Mouse (Mus musculus) forebrain, embryonic 11.5 days (tissue): ENCODE measurements around the gene Cdr2. TPM values are rescaled to one million over a fixed set of nuclear protein-coding genes. Genes with fewer than 3 reads are reported as not detected.
"Not testable (repeated sequence)": the region's sequence is repeated elsewhere in the genome, so short reads cannot be mapped to it uniquely, and the experiment has no call there.

Experiments used
- ATAC-seq: fragments of 200-750 bp; cut with Nextera tagmentation; replicated peaks from 2 replicates; pipeline ENCODE4 v1.8.0; 2017; ENCODE audit warnings: moderate TSS enrichment; ENCODE audit not compliant: low FRiP score
- DNase-seq: peaks from one replicate; pipeline ENCODE4 v3.0.0-alpha.2; 2017; ENCODE audit warnings: low spot score
- H3K27ac ChIP-seq: fragments of 300-500 bp; sonication (generic); 2 replicates; pipeline ENCODE4 v1.5.1; 2014; ENCODE audit warnings: low read depth, low read length
- H3K27me3 ChIP-seq: fragments of 300-500 bp; sonication (generic); 2 replicates; pipeline ENCODE4 v1.6.1; 2014; ENCODE audit warnings: mild to moderate bottlenecking, low read length, mixed read lengths; ENCODE audit not compliant: control insufficient read depth, insufficient read depth
- H3K36me3 ChIP-seq: fragments of 300-500 bp; sonication (generic); 2 replicates; pipeline ENCODE4 v1.6.1; 2014; ENCODE audit warnings: mild to moderate bottlenecking, low read length, moderate library complexity, mixed read lengths; ENCODE audit not compliant: control insufficient read depth, insufficient read depth
- H3K4me1 ChIP-seq: fragments of 300-500 bp; sonication (generic); replicated peaks from 2 replicates; pipeline ENCODE4 v1.6.1; 2014; ENCODE audit warnings: low read length, mixed read lengths; ENCODE audit not compliant: control insufficient read depth, insufficient read depth
- H3K4me2 ChIP-seq: fragments of 300-500 bp; sonication (generic); 2 replicates; pipeline ENCODE4 v1.6.1; 2014; ENCODE audit warnings: low read depth, mild to moderate bottlenecking, low read length, moderate library complexity, mixed read lengths; ENCODE audit not compliant: severe bottlenecking
- H3K4me3 ChIP-seq: fragments of 300-500 bp; sonication (generic); 2 replicates; pipeline ENCODE4 v1.5.1; 2014; ENCODE audit warnings: low read depth, low read length
- H3K9ac ChIP-seq: fragments of 300-500 bp; sonication (generic); 2 replicates; pipeline ENCODE4 v1.6.1; 2014; ENCODE audit warnings: low read length
- H3K9me3 ChIP-seq: fragments of 300-500 bp; sonication (generic); 2 replicates; pipeline ENCODE4 v1.6.1; 2016; ENCODE audit warnings: low read length, mixed read lengths; ENCODE audit not compliant: control insufficient read depth
- WGBS: fragments of 180-500 bp; shearing (Covaris S2); extraction: QIAGEN DNeasy Blood & Tissue Kit; methylation state at CpG from one replicate; pipeline ENCODE4 v1.1.7; 2014; 5-methylcytosine and 5-hydroxymethylcytosine counted together
- polyA plus RNA-seq: library from polyadenylated mRNA; unstranded; fragments of >200 nt; fragmentation: Nextera tagmentation; extraction: Ambion mirVana; gene quantifications from 2 replicates; pipeline ENCODE4 v1.2.1, GENCODE M21; 2014

Cdr2 gene
- 15.6 and 16.3 TPM in 2 replicates for polyA plus RNA-seq

GRCm38 (mm10) chr7:120982200-120982841 is at the start of gene Cdr2, which contains the start of gene Mfsd13b:
TSS of gene Cdr2 (minus strand) at chr7:120982312.
TSS of gene Mfsd13b (plus strand) at chr7:120982509.
- DNase-seq (peak; percentile 93), ATAC-seq (peak; percentile 98)
- Histone ChIP-seq H3K4me3 (peak within 1 kb of the TSS; percentile 84), H3K4me1 (0 out of 2 replicates have a peak, but pooled peaks cover 3% of the 10 kb centered on the region), H3K4me2 (peak within 1 kb of the TSS; percentile 88), H3K36me3 (no peaks in the 10 kb centered on the region), H3K9ac (peak within 1 kb of the TSS; percentile 86), H3K27ac (peak within 1 kb of the TSS; percentile 71), H3K9me3 (no peaks in the 10 kb centered on the region), H3K27me3 (no peaks in the 10 kb centered on the region)
- under 1% methylated on average over 46 of the region's 46 CpGs for WGBS

- not testable (repeated sequence) for DNase-seq, H3K9ac ChIP-seq, H3K4me1 ChIP-seq, H3K4me2 ChIP-seq, H3K36me3 ChIP-seq, H3K4me3 ChIP-seq, H3K27me3 ChIP-seq, H3K27ac ChIP-seq, H3K9me3 ChIP-seq, ATAC-seq
Measured at GRCm38 (mm10) chr7:121029947-121030346, 47.8 kb upstream of the Cdr2 start.

DNA sequence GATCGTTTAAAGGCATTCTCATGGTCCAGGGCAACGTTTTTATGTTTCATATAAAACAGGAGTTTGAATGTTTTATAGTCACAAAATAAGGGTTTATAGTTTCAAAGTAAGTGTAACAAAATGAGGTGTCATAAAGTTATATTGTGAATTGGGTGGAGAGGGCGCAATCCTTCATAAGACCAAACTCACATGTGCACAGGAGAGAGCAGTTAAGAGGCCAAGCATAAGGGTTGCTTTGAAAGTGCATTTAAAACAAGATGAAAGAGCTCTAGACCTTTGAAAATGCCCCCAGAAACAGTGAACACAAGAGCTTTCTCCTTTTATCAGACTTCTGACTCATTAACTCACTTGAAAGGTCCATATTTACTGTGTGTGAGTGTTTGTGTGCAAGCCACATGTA is 44.2 kb upstream of the Cdr2 start:
- Histone ChIP-seq H3K4me1 (no peaks in the 10 kb centered on the region), H3K9me3 (no peaks in the 10 kb centered on the region), H3K4me3 (no peak overlapping the region), H3K9ac (no peak overlapping the region), H3K36me3 (no peaks in the 10 kb centered on the region), H3K4me2 (no peak overlapping the region), H3K27ac (no peak overlapping the region), H3K27me3 (no peaks in the 10 kb centered on the region)
- DNase-seq: no peak
- ATAC-seq: no peak
- 66% methylated on average over 3 of the region's 3 CpGs for WGBS

GRCm38 (mm10) chr7:121025221-121026008 is 43.3 kb upstream of the Cdr2 start:
- ATAC-seq: no peak

GRCm38 (mm10) chr7:121020277-121020676 is 38.2 kb upstream of the Cdr2 start:
- WGBS: 40% methylated on average over 8 of the region's 8 CpGs
- ATAC-seq: no peak
- Histone ChIP-seq H3K36me3 (no peaks in the 10 kb centered on the region), H3K9me3 (no peaks in the 10 kb centered on the region), H3K4me3 (no peak overlapping the region), H3K27me3 (no peaks in the 10 kb centered on the region), H3K4me2 (no peak overlapping the region), H3K4me1 (no peaks in the 10 kb centered on the region), H3K9ac (no peak overlapping the region), H3K27ac (no peak overlapping the region)
- no peak for DNase-seq

More at GRCm38 (mm10) chr7:121025221-121026008, 43.3 kb upstream of the Cdr2 start:
- H3K27me3 ChIP-seq: no peaks in the 10 kb centered on the region
- no peak overlapping the region for H3K27ac ChIP-seq
- no peaks in the 10 kb centered on the region for H3K36me3 ChIP-seq
- 86% methylated on average over 6 of the region's 6 CpGs for WGBS
- H3K4me1 ChIP-seq: no peaks in the 10 kb centered on the region
- H3K9ac ChIP-seq: no peak overlapping the region
- H3K4me3 ChIP-seq: no peak overlapping the region
- no peak overlapping the region for H3K4me2 ChIP-seq
- no peak for DNase-seq
- no peaks in the 10 kb centered on the region for H3K9me3 ChIP-seq

- Histone ChIP-seq H3K4me2 (no peak overlapping the region), H3K9ac (no peak overlapping the region), H3K4me1 (no peaks in the 10 kb centered on the region), H3K36me3 (no peaks in the 10 kb centered on the region), H3K27ac (no peak overlapping the region), H3K9me3 (no peaks in the 10 kb centered on the region), H3K27me3 (no peaks in the 10 kb centered on the region), H3K4me3 (no peak overlapping the region)
- no peak for ATAC-seq
- WGBS: 84% methylated on average over 3 of the region's 3 CpGs
- no peak for DNase-seq
Measured at GRCm38 (mm10) chr7:121018778-121019177, 36.7 kb upstream of the Cdr2 start.

- Histone ChIP-seq H3K27me3 (no peaks in the 10 kb centered on the region), H3K4me1 (no peaks in the 10 kb centered on the region), H3K4me3 (no peak overlapping the region), H3K9me3 (no peaks in the 10 kb centered on the region), H3K27ac (no peak overlapping the region), H3K36me3 (no peaks in the 10 kb centered on the region), H3K9ac (no peak overlapping the region), H3K4me2 (no peak overlapping the region)
- 92% methylated on average over 10 of the region's 10 CpGs for WGBS
- DNase-seq: no peak
- no peak for ATAC-seq
Measured at GRCm38 (mm10) chr7:121014486-121014885, 32.4 kb upstream of the Cdr2 start.

- Histone ChIP-seq H3K36me3 (no peaks in the 10 kb centered on the region), H3K27me3 (no peaks in the 10 kb centered on the region), H3K4me3 (no peak overlapping the region), H3K4me2 (no peak overlapping the region), H3K27ac (no peak overlapping the region), H3K4me1 (no peaks in the 10 kb centered on the region), H3K9ac (no peak overlapping the region), H3K9me3 (no peaks in the 10 kb centered on the region)
- ATAC-seq (no peak), DNase-seq (no peak)
- WGBS: 54% methylated on average over 10 of the region's 10 CpGs
Measured at GRCm38 (mm10) chr7:121011794-121012689, 29.9 kb upstream of the Cdr2 start.
